Mouse (Mus musculus) CD4-positive, CD25-positive, alpha-beta regulatory T cell, adult 4 months (primary cell): ENCODE measurements around the gene Olfr792. TPM values are rescaled to one million over a fixed set of nuclear protein-coding genes. Genes with fewer than 3 reads are reported as not detected.

Source experiments
- ATAC-seq: one replicate; pipeline ENCODE4 v1.8.0; 2017
- polyA plus RNA-seq, 2 experiments: library from polyadenylated mRNA; unstranded; fragments of 100-300 nt; shearing (Covaris generic); gene quantifications; one replicate each; pipeline ENCODE4 v1.2.1; 2017

Gene Olfr792
- polyA plus RNA-seq: not detected

GRCm38 (mm10) chr10:129538862-129539261 lies at the start of gene Olfr792:
Olfr792 (plus strand) TSS chr10:129539162.
- ATAC-seq: no peak

- ATAC-seq: no peak
These were observed 48.9 kb upstream of the Olfr792 start for GRCm38 (mm10) chr10:129490101-129490500.

- no peak for ATAC-seq
These were observed 40.8 kb upstream of the Olfr792 start, which contains the start of gene Olfr790 for GRCm38 (mm10) chr10:129498192-129498591. Olfr790 (plus strand) TSS chr10:129498492.

GRCm38 (mm10) chr10:129521492-129521891 lies 17.5 kb upstream of the Olfr792 start, which contains the start of gene Olfr791:
Olfr791 (plus strand) TSS chr10:129521792.
- no peak for ATAC-seq

GRCm38 (mm10) chr10:129549354-129549753 lies 10.4 kb downstream of the Olfr792 start:
- no peak for ATAC-seq

GRCm38 (mm10) chr10:129567355-129567754 lies 28.4 kb downstream of the Olfr792 start, which contains the start of gene Olfr794:
Olfr794 (plus strand) TSS chr10:129567655.
- ATAC-seq: no peak

- no peak for ATAC-seq
These were observed 38.1 kb downstream of the Olfr792 start for GRCm38 (mm10) chr10:129577066-129577465.

Other genes with a start within 250 kb of the Olfr792 start
- not detected for gene Olfr780, start 221.0 kb upstream of the Olfr792 start, polyA plus RNA-seq
- gene Olfr781, start 210.3 kb upstream of the Olfr792 start, polyA plus RNA-seq: not detected
- gene Olfr782, start 190.3 kb upstream of the Olfr792 start, polyA plus RNA-seq: not detected
- under 1 TPM in 1 of 2 experiments, not detected in 1; 0.09 TPM for gene Olfr784, start 155.1 kb upstream of the Olfr792 start, polyA plus RNA-seq
- gene Olfr785, start 133.7 kb upstream of the Olfr792 start, polyA plus RNA-seq: under 1 TPM in 1 of 2 experiments, not detected in 1; 0.19 TPM
- not detected for gene Olfr786, start 111.9 kb upstream of the Olfr792 start, polyA plus RNA-seq
- gene Olfr787, start 77.3 kb upstream of the Olfr792 start, polyA plus RNA-seq: under 1 TPM in 1 of 2 experiments, not detected in 1; 0.24 TPM
- not detected for gene Olfr788, start 68.2 kb upstream of the Olfr792 start, polyA plus RNA-seq
- gene Olfr789, start 54.4 kb upstream of the Olfr792 start, polyA plus RNA-seq: not detected
- not detected for gene Olfr790, start 40.7 kb upstream of the Olfr792 start, polyA plus RNA-seq
- gene Olfr791, start 17.4 kb upstream of the Olfr792 start, polyA plus RNA-seq: not detected
- not detected for gene Olfr794, start 28.5 kb downstream of the Olfr792 start, polyA plus RNA-seq
- gene Olfr796, start 73.4 kb downstream of the Olfr792 start, polyA plus RNA-seq: not detected
- gene Olfr798, start 88.8 kb downstream of the Olfr792 start, polyA plus RNA-seq: not detected
- gene Olfr799, start 98.3 kb downstream of the Olfr792 start, polyA plus RNA-seq: not detected
- gene Olfr800, start 118.5 kb downstream of the Olfr792 start, polyA plus RNA-seq: not detected
- gene Olfr801, start 134.7 kb downstream of the Olfr792 start, polyA plus RNA-seq: not detected
- gene Olfr802, start 149.0 kb downstream of the Olfr792 start, polyA plus RNA-seq: not detected
- not detected for gene Olfr803, start 155.1 kb downstream of the Olfr792 start, polyA plus RNA-seq
- not detected for gene Olfr804, start 164.0 kb downstream of the Olfr792 start, polyA plus RNA-seq
- gene Olfr805, start 190.2 kb downstream of the Olfr792 start, polyA plus RNA-seq: not detected
- not detected for gene Olfr806, start 202.8 kb downstream of the Olfr792 start, polyA plus RNA-seq
- gene Olfr807, start 218.6 kb downstream of the Olfr792 start, polyA plus RNA-seq: not detected
- gene Olfr808, start 226.3 kb downstream of the Olfr792 start, polyA plus RNA-seq: not detected
- gene Olfr809, start 235.5 kb downstream of the Olfr792 start, polyA plus RNA-seq: not detected